Mouse (Mus musculus): ENCODE measurements at regions not wholly inside any gene's neighbourhood (a gene's known extent, or its start where the extent isn't known, plus 50 kb on each side); places are given as distances from the start of the nearest gene placed in this dataset.

DNA sequence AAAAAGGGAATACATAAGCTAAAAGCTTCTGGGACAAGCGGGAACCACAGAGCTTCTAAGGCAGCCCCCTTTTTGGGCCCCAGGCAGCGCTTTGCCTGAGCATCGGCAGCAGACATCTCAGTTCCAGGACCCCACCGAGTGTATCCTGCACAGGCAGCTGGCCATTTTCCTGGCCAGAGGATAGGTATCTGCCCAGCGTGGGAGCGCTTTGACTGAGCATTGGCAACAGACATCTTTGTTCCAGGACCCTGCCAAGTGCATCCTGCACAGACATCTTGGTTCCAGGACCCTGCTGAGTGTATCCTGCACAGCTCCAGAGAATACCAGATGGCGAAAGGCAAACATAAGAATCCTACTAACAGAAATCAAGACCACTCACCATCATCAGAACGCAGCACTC, 83.8 kb downstream of the Cypt2 start:
- ATAC-seq (ENCODE audit: insufficient number of reproducible peaks, low FRiP score, low TSS enrichment): peak; percentile 84

Data from cerebellum, adult (tissue).